Mouse (Mus musculus) Patski (cell line): ENCODE data around the gene Jak1. TPM values are rescaled to one million over a fixed set of nuclear protein-coding genes. Genes with fewer than 3 reads are reported as not detected.

Source experiments
- ATAC-seq: fragments of 100-300 bp; one replicate; pipeline ENCODE4 v1.8.0; 2021
- CTCF ChIA-PET: fragments of 350-600 bp; sonication (Branson Sonifier 250); formaldehyde crosslinking; loops from one replicate; lab custom pipeline; 2022; ENCODE audit warnings: inconsistent platforms; lab: Charles Lee
- POLR2A ChIA-PET: fragments of 350-600 bp; sonication (Branson Sonifier 250); formaldehyde crosslinking; loops from one replicate; lab custom pipeline; 2022; ENCODE audit warnings: antibody characterized with exemption, inconsistent platforms; lab: Charles Lee
- DNase-seq: peaks from one replicate; pipeline ENCODE4 v3.0.0-alpha.2; 2011; ENCODE audit warnings: low read depth, low spot score
- H3K27me3 ChIP-seq: fragments of 371-371 bp; one replicate; pipeline ENCODE4 v1.5.1; 2021
- CTCF ChIP-seq: fragments of 100-300 bp; IDR thresholded peaks from one replicate; pipeline ENCODE4 v1.5.1; 2021
- in situ Hi-C: fragments of 300-500 bp; cut with MboI; formaldehyde crosslinking; loops from 3 replicates; pipeline ENCODE4 v1.11.1; 2018; ENCODE audit warnings: low pct_unique_long_range_greater_than_20kb, mixed read lengths
- polyA plus RNA-seq: library from polyadenylated mRNA; unstranded; gene quantifications from one replicate; pipeline ENCODE4 v1.2.3, GENCODE M21; 2021

The Jak1 gene
- polyA plus RNA-seq, 1 experiment from 2014 or later: 115 TPM

- DNase-seq (no peak), ATAC-seq (no peak)
- peaks cover 2% of the 10 kb centered on the region for H3K27me3 ChIP-seq
- ChIA-PET POLR2A (no interaction called here), CTCF (no interaction called here)
- TF ChIP-seq CTCF: no peak
- in situ Hi-C loops: no loop called here
Measured at GRCm38 (mm10) chr4:101107122-101107521, 158.0 kb downstream of the Jak1 start.

Other genes with a start within 250 kb of the Jak1 start
- gene Gm10577, start 244.6 kb downstream of the Jak1 start, polyA plus RNA-seq: not detected
- gene Raver2, start 196.3 kb downstream of the Jak1 start, polyA plus RNA-seq: 11.2 TPM
- gene Ak4, start 154.0 kb upstream of the Jak1 start, polyA plus RNA-seq: 8.8 TPM
- gene Dnajc6, start 231.4 kb upstream of the Jak1 start, polyA plus RNA-seq: 0.33 TPM